Mouse (Mus musculus): ENCODE measurements around the gene Lrrc32. TPM values are rescaled to one million over a fixed set of nuclear protein-coding genes. Genes with fewer than 3 reads are reported as not detected.

Gene Lrrc32
- polyA plus RNA-seq, 1 experiment from 2014 or later, result 4.1 TPM

DNA sequence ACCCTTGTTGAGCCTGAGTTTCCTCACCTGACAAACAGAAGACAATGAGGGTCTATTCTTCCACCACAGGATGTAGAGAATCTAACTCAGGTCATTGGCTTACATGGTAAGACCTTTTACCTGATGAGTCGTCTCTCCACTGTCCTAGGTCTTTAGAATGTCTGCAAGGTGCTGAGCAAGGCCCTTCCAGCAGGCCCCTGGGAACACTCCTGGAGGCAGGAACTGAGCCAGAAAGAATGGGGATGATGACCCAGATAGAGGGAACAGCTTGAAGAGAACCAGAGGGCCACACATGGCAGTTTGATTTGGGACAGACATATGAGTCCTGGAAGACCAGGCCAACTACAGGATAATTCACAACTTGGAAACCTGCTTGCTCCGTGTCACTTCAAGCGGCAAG is 53.2 kb downstream of the Lrrc32 start:
- Histone ChIP-seq H3K4me3 (no peak overlapping the region), H3K27me3 (no peaks in the 10 kb centered on the region), H3K36me3 (no peaks in the 10 kb centered on the region), H3K4me1 (peaks cover 12% of the 10 kb centered on the region), H3K4me2 (replicated peaks) (no peak overlapping the region), H3K9ac (replicated peaks) (no peak overlapping the region), H3K27ac (replicated peaks) (no peak overlapping the region), H3K9me3 (no peaks in the 10 kb centered on the region)
- no peak for ATAC-seq (ENCODE audit: low FRiP score, low read depth)
- 94% methylated on average over 3 of the region's 3 CpGs for WGBS

DNA sequence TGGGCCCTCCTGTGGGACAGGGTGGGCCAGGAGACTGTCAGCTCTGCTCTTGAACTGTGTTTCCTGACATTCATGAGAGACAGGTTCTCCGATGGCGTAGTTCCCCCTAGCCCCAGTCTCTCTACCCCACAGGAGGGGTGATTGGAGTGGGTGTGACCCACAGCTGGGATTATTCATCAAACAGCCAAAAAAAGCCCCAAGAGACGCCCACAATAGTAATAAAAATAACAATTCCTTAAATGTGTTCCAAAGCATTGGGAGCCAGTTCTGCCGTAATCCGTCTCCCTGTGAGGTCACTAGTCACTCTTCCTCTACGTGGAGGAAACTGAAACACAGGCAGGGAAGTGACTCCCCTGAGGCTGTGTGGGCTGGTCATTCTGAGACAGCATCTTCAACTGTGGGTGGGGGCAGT is 53.7 kb downstream of the Lrrc32 start:
- no peak overlapping the region for H3K4me3 ChIP-seq
- H3K9ac ChIP-seq (replicated peaks), result no peak overlapping the region
- peaks cover 8% of the 10 kb centered on the region for H3K4me1 ChIP-seq
- no peaks in the 10 kb centered on the region for H3K27me3 ChIP-seq
- no peak for ATAC-seq (ENCODE audit: low FRiP score, low read depth)
- no peak overlapping the region for H3K4me2 ChIP-seq (replicated peaks)
- no peak overlapping the region for H3K27ac ChIP-seq (replicated peaks)
- WGBS, result 79% methylated on average over 6 of the region's 6 CpGs
- no peaks in the 10 kb centered on the region for H3K36me3 ChIP-seq
- no peaks in the 10 kb centered on the region for H3K9me3 ChIP-seq

DNA sequence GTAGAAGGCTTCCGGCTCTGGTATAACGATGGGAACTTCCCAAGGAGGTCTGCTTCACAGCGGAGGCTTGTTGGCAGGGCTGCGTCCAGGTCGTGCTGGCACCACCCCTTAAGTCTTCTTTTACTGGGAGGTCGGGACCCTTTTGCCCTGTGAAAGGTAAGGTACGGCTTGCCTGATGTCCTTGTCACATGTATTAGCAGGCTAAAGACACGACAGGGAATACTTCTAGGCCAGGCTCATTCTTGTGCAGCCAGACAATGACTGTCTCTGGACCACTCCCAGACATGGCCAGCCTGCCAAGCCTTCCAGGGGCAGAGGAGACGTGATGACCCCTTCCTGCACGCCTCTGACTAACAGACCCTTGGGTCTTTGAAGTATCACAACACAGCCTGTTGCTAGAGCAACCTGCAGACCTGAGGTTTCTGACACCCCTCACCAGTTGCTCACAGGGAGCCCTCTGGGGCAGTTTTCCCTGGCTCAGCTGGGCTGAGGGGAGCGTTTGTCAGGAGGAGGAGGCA is 54.8 kb downstream of the Lrrc32 start:
- Histone ChIP-seq H3K4me3 (no peak overlapping the region), H3K27me3 (no peaks in the 10 kb centered on the region), H3K9ac (replicated peaks) (no peak overlapping the region), H3K4me1 (no peaks in the 10 kb centered on the region), H3K4me2 (replicated peaks) (no peak overlapping the region), H3K36me3 (no peaks in the 10 kb centered on the region), H3K9me3 (no peaks in the 10 kb centered on the region), H3K27ac (replicated peaks) (no peak overlapping the region)
- WGBS, result 57% methylated on average over 11 of the region's 11 CpGs
- ATAC-seq (ENCODE audit: low FRiP score, low read depth), result no peak

DNA sequence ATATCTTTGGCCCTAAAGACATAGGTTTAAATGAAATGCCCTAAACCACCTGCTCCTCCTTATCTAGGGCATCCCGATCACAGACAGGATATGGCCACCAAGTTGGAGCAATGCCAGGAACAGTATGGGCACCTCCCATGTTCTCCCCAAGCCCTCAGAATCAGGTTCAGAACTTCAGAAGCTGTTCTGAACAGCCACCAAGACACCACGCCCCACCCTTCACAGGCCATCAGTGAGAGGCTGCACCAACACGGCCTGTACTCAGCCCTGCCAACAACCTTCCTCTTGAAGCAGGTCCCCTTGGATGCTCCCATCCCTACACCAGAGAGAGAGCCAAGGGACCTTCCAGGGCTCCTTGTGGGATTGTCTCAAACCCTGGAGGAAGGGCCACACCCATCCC is 55.5 kb downstream of the Lrrc32 start:
- Histone ChIP-seq H3K36me3 (no peaks in the 10 kb centered on the region), H3K4me1 (no peaks in the 10 kb centered on the region), H3K4me2 (replicated peaks) (no peak overlapping the region), H3K27ac (replicated peaks) (no peak overlapping the region), H3K27me3 (no peaks in the 10 kb centered on the region), H3K9me3 (no peaks in the 10 kb centered on the region), H3K9ac (replicated peaks) (no peak overlapping the region), H3K4me3 (no peak overlapping the region)
- no peak for ATAC-seq (ENCODE audit: low FRiP score, low read depth)
- 91% methylated on average over 3 of the region's 3 CpGs for WGBS

DNA sequence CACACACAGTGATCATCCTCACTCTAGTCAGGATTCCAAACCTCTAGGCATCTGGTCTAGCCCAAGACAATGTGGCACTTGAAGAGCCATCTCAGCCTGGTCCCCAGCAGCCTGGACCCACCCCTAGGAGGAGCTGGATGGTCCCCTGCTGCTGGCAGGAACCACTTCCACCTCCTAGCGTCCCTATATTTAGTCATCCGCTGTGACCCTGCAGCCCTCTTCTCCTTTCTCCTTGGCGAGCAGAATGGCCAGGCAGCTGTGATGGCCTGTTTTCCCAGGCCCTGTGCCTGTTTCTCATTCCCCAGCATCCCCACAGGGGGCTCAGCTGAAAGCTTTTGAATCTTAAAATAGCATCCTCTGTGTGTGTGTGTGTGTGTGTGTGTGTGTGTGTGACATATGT is 59.8 kb downstream of the Lrrc32 start:
- H3K36me3 ChIP-seq, result no peaks in the 10 kb centered on the region
- H3K4me3 ChIP-seq, result no peak overlapping the region
- H3K9me3 ChIP-seq, result no peaks in the 10 kb centered on the region
- no peak overlapping the region for H3K27ac ChIP-seq (replicated peaks)
- no peaks in the 10 kb centered on the region for H3K27me3 ChIP-seq
- no peak overlapping the region for H3K9ac ChIP-seq (replicated peaks)
- H3K4me2 ChIP-seq (replicated peaks), result no peak overlapping the region
- ATAC-seq (ENCODE audit: low FRiP score, low read depth), result no peak
- WGBS, result 42% methylated on average over 3 of the region's 3 CpGs
- no peaks in the 10 kb centered on the region for H3K4me1 ChIP-seq

DNA sequence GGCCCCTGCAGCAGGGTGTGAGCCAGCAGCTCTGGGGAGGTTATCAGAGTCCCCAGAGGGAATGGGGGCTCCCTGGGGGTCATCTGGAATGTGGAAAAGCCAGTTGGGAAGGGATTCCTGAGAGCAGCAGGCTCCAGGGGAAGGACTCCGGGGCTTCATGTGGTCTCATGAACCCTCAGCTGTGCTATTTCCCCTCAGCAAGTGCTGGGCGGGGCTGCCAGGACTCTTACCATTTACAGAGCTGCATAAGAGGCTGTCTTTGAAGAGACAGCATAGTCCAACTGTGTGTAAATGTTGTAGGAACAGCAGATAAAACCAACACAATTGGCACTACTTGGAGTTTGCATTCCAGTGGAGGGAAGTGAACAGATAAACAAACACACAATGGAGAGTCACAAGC is 61.5 kb downstream of the Lrrc32 start:
- Histone ChIP-seq H3K4me2 (replicated peaks) (no peak overlapping the region), H3K4me1 (no peaks in the 10 kb centered on the region), H3K4me3 (no peak overlapping the region), H3K9me3 (no peaks in the 10 kb centered on the region), H3K27me3 (no peaks in the 10 kb centered on the region), H3K36me3 (no peaks in the 10 kb centered on the region), H3K27ac (replicated peaks) (0 out of 2 replicates have a peak overlapping the region, but pooled peaks have one; percentile 25), H3K9ac (replicated peaks) (no peak overlapping the region)
- ATAC-seq (ENCODE audit: low FRiP score, low read depth), result no peak
- WGBS, result 44% methylated on average over 2 of the region's 2 CpGs

DNA sequence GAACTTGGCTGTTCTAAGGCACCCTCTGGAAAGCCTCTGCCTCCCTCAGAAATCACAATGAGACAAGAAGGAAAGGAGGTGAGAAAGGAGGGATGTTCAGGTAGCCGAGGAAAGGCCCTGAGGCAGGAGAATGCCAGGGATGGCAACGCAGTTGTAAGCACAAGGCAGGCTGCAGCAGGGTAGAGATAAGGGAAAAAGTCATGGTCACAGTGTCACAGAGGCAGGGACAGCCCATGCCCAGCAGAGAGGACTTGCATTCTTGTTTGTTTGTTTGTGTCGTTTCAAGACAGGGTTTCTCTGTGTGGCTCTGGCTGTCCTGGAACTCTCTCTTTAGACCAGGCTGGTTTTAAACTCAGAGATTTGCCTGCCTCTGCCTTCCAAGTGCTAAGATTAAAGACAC is 62.0 kb downstream of the Lrrc32 start:
- no peak overlapping the region for H3K4me3 ChIP-seq
- 84% methylated on average over 3 of the region's 3 CpGs for WGBS
- ATAC-seq (ENCODE audit: low FRiP score, low read depth), result no peak

More for the DNA sequence above, 62.0 kb downstream of the Lrrc32 start:
- no peak overlapping the region for H3K9ac ChIP-seq (replicated peaks)
- no peaks in the 10 kb centered on the region for H3K36me3 ChIP-seq
- no peaks in the 10 kb centered on the region for H3K4me1 ChIP-seq
- H3K27ac ChIP-seq (replicated peaks), result no peak overlapping the region
- no peak overlapping the region for H3K4me2 ChIP-seq (replicated peaks)
- H3K27me3 ChIP-seq, result no peaks in the 10 kb centered on the region
- no peaks in the 10 kb centered on the region for H3K9me3 ChIP-seq

Other genes with a start within 250 kb of the Lrrc32 start
- gene Acer3, start 168.1 kb upstream of the Lrrc32 start, polyA plus RNA-seq (2016; fragmentation: Nextera tagmentation; extraction: Ambion mirVana), result 16.0 and 16.5 TPM in 2 replicates
- gene Tsku, start 128.0 kb upstream of the Lrrc32 start, polyA plus RNA-seq (2016; fragmentation: Nextera tagmentation; extraction: Ambion mirVana), result 6.8 and 9.1 TPM in 2 replicates
- gene Gucy2d, start 48.9 kb upstream of the Lrrc32 start, polyA plus RNA-seq (2016; fragmentation: Nextera tagmentation; extraction: Ambion mirVana), result not detected in 2 replicates
- 41.5 and 49.3 TPM in 2 replicates for gene Emsy, start 167.5 kb downstream of the Lrrc32 start, polyA plus RNA-seq (2016; fragmentation: Nextera tagmentation; extraction: Ambion mirVana)
- 75.3 and 77.8 TPM in 2 replicates for gene Thap12, start 213.8 kb downstream of the Lrrc32 start, polyA plus RNA-seq (2016; fragmentation: Nextera tagmentation; extraction: Ambion mirVana)